Mouse (Mus musculus): Measurements from ENCODE around the gene Kcnh2.

DNA sequence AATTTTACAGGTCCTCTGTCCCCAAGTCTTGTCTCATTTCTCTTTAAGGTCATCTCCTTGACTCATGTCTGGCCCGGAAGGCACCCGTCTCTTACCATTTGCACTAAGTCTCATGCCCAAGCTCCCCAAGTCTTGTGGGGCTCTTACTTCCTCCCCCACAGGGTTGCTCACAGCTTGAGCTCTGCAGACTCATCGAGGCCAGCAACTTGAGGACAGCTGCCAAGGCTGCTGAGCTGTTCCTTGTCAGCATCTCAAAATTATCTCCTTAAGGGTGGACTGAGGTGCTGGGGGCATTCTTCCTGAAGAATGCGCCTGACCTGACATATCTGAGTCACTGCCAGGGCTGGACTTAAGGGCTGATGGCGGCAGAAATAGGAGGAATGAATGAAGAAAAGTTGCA is 68.2 kb downstream of the Kcnh2 start:
- TF ChIP-seq CTCF (IDR thresholded peaks at IDR 0.05; ENCODE audit: extremely low read depth, insufficient read depth, low read length) (no peak), POLR2A (IDR thresholded peaks at IDR 0.05; ENCODE audit: extremely low read depth, insufficient read depth, low read length) (no peak)

Measured in cortical plate, adult 2 months (tissue).